Mouse (Mus musculus): ENCODE results near the gene Mmp11. TPM values are rescaled to one million over a fixed set of nuclear protein-coding genes. Genes with fewer than 3 reads are reported as not detected.

Mmp11 gene
- total and polyA plus RNA-seq, 3 experiments: 0.99 to 1.1 TPM; not detected in 1

GRCm38 (mm10) chr10:75978119-75978834, 42.0 kb upstream of the Mmp11 start:
- no peaks in the 10 kb centered on the region for H3K36me3 ChIP-seq (replicated peaks in 1 of 2; ENCODE audit: control insufficient read depth in 1 of 2, insufficient read depth in 1 of 2, low read length in 1 of 2)
- in situ Hi-C loops (cut with MboI; ENCODE audit: low pct_ligation_motif_present, low pct_unique_long_range_greater_than_20kb, low sequenced_read_pairs): loop anchor here (10.0 kb wide), 1 partner anchor 137 kb away; the partner anchor contains the start of gene Slc5a4b
- no peaks in the 10 kb centered on the region for H3K27me3 ChIP-seq (replicated peaks)
- no peaks in the 10 kb centered on the region for H3K79me2 ChIP-seq (replicated peaks; ENCODE audit: control insufficient read depth, extremely low read depth, insufficient read depth, poor library complexity, severe bottlenecking)
- dilution Hi-C loops (cut with MboI; ENCODE audit: extremely low pct_ligation_motif_present, extremely low pct_unique_long_range_greater_than_20kb, low sequenced_read_pairs): no loop called here
- H3K9me3 ChIP-seq (replicated peaks; ENCODE audit: low read length): peaks cover 6% of the 10 kb centered on the region
- H3K9ac ChIP-seq (ENCODE audit: insufficient read depth, low read depth): no peak overlapping the region
- peak; percentile 66 for DNase-seq (ENCODE audit: extremely low read depth)
- 0 out of 2 replicates have a peak overlapping the region, but pooled peaks have one; percentile 2 for H3K27ac ChIP-seq (ENCODE audit: insufficient read depth, low read depth)
- TF ChIP-seq ETS1 (conservative IDR thresholded peaks at IDR 0.05; ENCODE audit: low read depth, low read length): peak; percentile 19; the same call in 1 of the 2 replicates
- TF ChIP-seq UBTF (IDR thresholded peaks at IDR 0.05; ENCODE audit: low read depth, low read length): no peak
- TF ChIP-seq MEF2A (IDR thresholded peaks at IDR 0.05; ENCODE audit: borderline replicate concordance, low read depth, low read length): peak; percentile 54; the same call in 1 of the 2 replicates
- peak; percentile 30; the same call in 1 of the 2 replicates for TF ChIP-seq ZNF384 (IDR thresholded peaks at IDR 0.05; ENCODE audit: low read depth, low read length)
- peak; percentile 17; the same call in 1 of the 2 replicates for TF ChIP-seq MAZ (IDR thresholded peaks at IDR 0.05; ENCODE audit: low read depth, low read length)
- no peak for TF ChIP-seq BHLHE40 (IDR thresholded peaks at IDR 0.05; ENCODE audit: low read depth, low read length)
- no peak for TF ChIP-seq TBP (conservative IDR thresholded peaks at IDR 0.05; ENCODE audit: low read depth, low read length)
- 0 out of 2 replicates have a peak, but pooled peaks have one; percentile 4 for TF ChIP-seq ELF1 (IDR thresholded peaks at IDR 0.05; ENCODE audit: low read depth, low read length)
- peak overlapping the region in 1 of 3 experiments; percentile 5 for H3K4me3 ChIP-seq (replicated peaks in 1 of 3; ENCODE audit: low read depth in 2 of 3, low read length in 2 of 3, poor library complexity in 1 of 3)
- peak overlapping the region; percentile 26 for H3K4me2 ChIP-seq (ENCODE audit: insufficient read depth, low read depth, poor library complexity, severe bottlenecking)
- peaks cover 23 to 36% of the 10 kb centered on the region in 2 experiments for H3K4me1 ChIP-seq (ENCODE audit: control insufficient read depth in 1 of 2, insufficient read depth in 2 of 2)

DNA sequence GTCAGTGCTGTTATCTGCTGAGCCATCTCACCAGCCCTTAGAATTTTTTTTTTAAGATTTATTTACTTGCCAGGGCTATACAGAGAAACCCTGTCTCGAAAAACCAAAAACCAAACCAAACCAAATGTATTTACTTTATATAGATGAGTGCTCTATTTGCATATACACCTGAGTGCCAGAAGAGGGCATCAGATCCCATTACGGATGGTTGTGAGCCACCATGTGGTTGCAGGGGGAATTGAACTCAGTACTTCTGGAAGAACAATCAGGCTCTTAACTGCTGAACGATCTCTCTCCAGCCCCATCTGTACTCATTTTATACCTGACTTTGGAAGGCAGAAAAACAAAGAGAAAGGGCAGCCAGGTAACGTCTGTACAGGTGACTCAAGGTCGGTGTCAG, 38.9 kb upstream of the Mmp11 start:
- in situ Hi-C loops (cut with MboI; ENCODE audit: low pct_ligation_motif_present, low pct_unique_long_range_greater_than_20kb, low sequenced_read_pairs) (loop anchor here (10.0 kb wide), 1 partner anchor 140 kb away; the partner anchor contains the start of gene Slc5a4b), dilution Hi-C loops (cut with MboI; ENCODE audit: extremely low pct_ligation_motif_present, extremely low pct_unique_long_range_greater_than_20kb, low sequenced_read_pairs) (no loop called here)
- Histone ChIP-seq H3K4me3 (replicated peaks in 1 of 3; ENCODE audit: low read depth in 2 of 3, low read length in 2 of 3, poor library complexity in 1 of 3) (peak overlapping the region in 2 of 3 experiments; percentile 11 to 34), H3K36me3 (replicated peaks in 1 of 2; ENCODE audit: control insufficient read depth in 1 of 2, insufficient read depth in 1 of 2, low read length in 1 of 2) (no peaks in the 10 kb centered on the region), H3K4me2 (ENCODE audit: insufficient read depth, low read depth, poor library complexity, severe bottlenecking) (peak overlapping the region; percentile 11; the same call in 1 of the 2 replicates), H3K4me1 (ENCODE audit: control insufficient read depth in 1 of 2, insufficient read depth in 2 of 2) (peaks cover 17 to 36% of the 10 kb centered on the region in 2 experiments), H3K27me3 (replicated peaks) (no peaks in the 10 kb centered on the region), H3K79me2 (replicated peaks; ENCODE audit: control insufficient read depth, extremely low read depth, insufficient read depth, poor library complexity, severe bottlenecking) (no peaks in the 10 kb centered on the region), H3K9ac (ENCODE audit: insufficient read depth, low read depth) (peak overlapping the region; percentile 12; the same call in 1 of the 2 replicates), H3K9me3 (replicated peaks; ENCODE audit: low read length) (peaks cover 13% of the 10 kb centered on the region), H3K27ac (ENCODE audit: insufficient read depth, low read depth) (peak overlapping the region; percentile 77; the same call in 1 of the 2 replicates)
- peak; percentile 73 for DNase-seq (ENCODE audit: extremely low read depth)
- TF ChIP-seq MEF2A (IDR thresholded peaks at IDR 0.05; ENCODE audit: borderline replicate concordance, low read depth, low read length) (peak; percentile 70; the same call in 1 of the 2 replicates), KAT2A (IDR thresholded peaks at IDR 0.05; ENCODE audit: insufficient replicate concordance, low read length) (no peak), E2F4 (IDR thresholded peaks at IDR 0.05; ENCODE audit: insufficient replicate concordance, low read depth, low read length) (peak; percentile 34; the same call in 1 of the 2 replicates), NELFE (IDR thresholded peaks at IDR 0.05; ENCODE audit: low read depth, low read length) (peak; percentile 88; the same call in 1 of the 2 replicates), TCF12 (IDR thresholded peaks at IDR 0.05; ENCODE audit: low read depth, low read length) (0 out of 2 replicates have a peak, but pooled peaks have one; percentile 53), JUN (IDR thresholded peaks at IDR 0.05; ENCODE audit: insufficient read depth, low read depth, low read length) (no peak), RCOR1 (conservative IDR thresholded peaks at IDR 0.05; ENCODE audit: low read depth, low read length) (0 out of 2 replicates have a peak, but pooled peaks have one; percentile 37), MAX (IDR thresholded peaks at IDR 0.05; ENCODE audit: low read length) (peak; percentile 61; the same call in 1 of the 2 replicates), MAFK (IDR thresholded peaks at IDR 0.05; ENCODE audit: insufficient replicate concordance, low read length) (0 out of 2 replicates have a peak, but pooled peaks have one; percentile 5), JUND (conservative IDR thresholded peaks at IDR 0.05; ENCODE audit: low read depth, low read length) (peak; percentile 69), CTCF (conservative IDR thresholded peaks at IDR 0.05 in 1 of 2, IDR thresholded peaks at IDR 0.05 in 1 of 2; ENCODE audit: low read depth in 2 of 2, low read length in 2 of 2) (peak; percentile 68 to 99), UBTF (IDR thresholded peaks at IDR 0.05; ENCODE audit: low read depth, low read length) (no peak), ELF1 (IDR thresholded peaks at IDR 0.05; ENCODE audit: low read depth, low read length) (no peak), ZC3H11A (IDR thresholded peaks at IDR 0.05; ENCODE audit: low read depth, low read length) (peak; percentile 65), BHLHE40 (IDR thresholded peaks at IDR 0.05; ENCODE audit: low read depth, low read length) (peak; percentile 38; the same call in 1 of the 2 replicates), POLR2A (IDR thresholded peaks at IDR 0.05; ENCODE audit: low read depth, low read length) (no peak), RAD21 (IDR thresholded peaks at IDR 0.05; ENCODE audit: low read depth, low read length) (peak; percentile 63), IRF4 (IDR thresholded peaks at IDR 0.05; ENCODE audit: low read depth, low read length) (peak; percentile 49), GABPA (IDR thresholded peaks at IDR 0.05; ENCODE audit: insufficient replicate concordance, low read depth, low read length) (no peak), ETS1 (conservative IDR thresholded peaks at IDR 0.05; ENCODE audit: low read depth, low read length) (no peak), TBP (conservative IDR thresholded peaks at IDR 0.05; ENCODE audit: low read depth, low read length) (no peak), HCFC1 (IDR thresholded peaks at IDR 0.05; ENCODE audit: low read depth, low read length) (peak; percentile 36; the same call in 1 of the 2 replicates), EP300 (IDR thresholded peaks at IDR 0.05; ENCODE audit: low read length) (no peak), ZKSCAN1 (IDR thresholded peaks at IDR 0.05; ENCODE audit: borderline replicate concordance, low read depth, low read length) (no peak), ZNF384 (IDR thresholded peaks at IDR 0.05; ENCODE audit: low read depth, low read length) (peak; percentile 55), SIN3A (IDR thresholded peaks at IDR 0.05; ENCODE audit: low read length) (peak; percentile 63; the same call in 1 of the 2 replicates)
